10 mouse cellular contexts compared by ENCODE assay signal in the genomic region with DNA sequence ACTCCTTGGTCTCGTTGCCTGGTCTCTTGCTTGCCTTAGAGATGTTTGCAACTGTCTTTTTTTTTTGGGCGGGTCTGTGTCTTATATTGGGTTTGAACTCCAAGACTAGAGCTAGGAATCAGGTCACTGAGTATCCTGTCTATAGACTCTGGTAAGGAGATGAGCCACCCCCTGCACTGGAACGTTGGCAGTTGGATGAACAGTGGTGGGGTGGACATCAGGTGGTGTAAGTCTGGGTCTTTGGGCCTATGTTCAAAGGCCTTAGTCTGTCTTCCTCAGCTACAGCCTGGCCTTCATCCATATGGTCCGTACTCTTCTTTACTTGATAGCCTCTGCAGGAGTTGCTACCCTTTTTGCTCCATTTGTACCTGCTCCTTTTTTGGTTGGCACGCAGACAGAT. TPM values are rescaled to one million over a fixed set of nuclear protein-coding genes. Genes with fewer than 3 reads are reported as not detected.
DNase-seq lines count a peak whose midpoint lies in the region; ATAC-seq and TF ChIP-seq lines count a peak whose summit lies in the region.
"Had no signal": no experiment of that assay in that cellular context is flagged by ENCODE, and none has a peak within 500 bp of the region (broad histone marks: within the 10 kb centered on the region; RNA-seq: fewer than 3 reads in every experiment).

No protein-coding gene starts in this region.

- peaks cover 41% of the 10 kb centered on the region for H3K36me3 ChIP-seq in heart, embryonic 13.5 days
- peaks cover 0 to 22% of the 10 kb centered on the region in 2 experiments; a peak in 2 of 4 replicates for H3K36me3 ChIP-seq in MEL (ENCODE audit: control insufficient read depth in 1 of 2, insufficient read depth in 2 of 2, low read length in 2 of 2)
- peaks cover 8% of the 10 kb centered on the region; the same call in 1 of the 2 replicates for H3K36me3 ChIP-seq in hindbrain, embryonic 11.5 days (ENCODE audit: control insufficient read depth, insufficient read depth, low read length)
- peaks cover 46% of the 10 kb centered on the region for H3K36me3 ChIP-seq in midbrain, embryonic 10.5 days

- no peaks in the 10 kb centered on the region for H3K27me3 ChIP-seq in heart, embryonic 13.5 days (replicated peaks)
- no peaks in the 10 kb centered on the region for H3K27me3 ChIP-seq in MEL (ENCODE audit: control insufficient read depth in 1 of 2, insufficient read depth in 2 of 2, low read length in 2 of 2)
- H3K27me3 ChIP-seq in hindbrain, embryonic 11.5 days (ENCODE audit: control insufficient read depth, insufficient read depth, low read length) = no peaks in the 10 kb centered on the region
- no peaks in the 10 kb centered on the region for H3K27me3 ChIP-seq in midbrain, embryonic 10.5 days (ENCODE audit: low read depth, poor library complexity, severe bottlenecking)

- H3K79me2 ChIP-seq in MEL (ENCODE audit: control insufficient read depth, insufficient read depth, low read length, poor library complexity) = peaks cover 16% of the 10 kb centered on the region

- no peaks in the 10 kb centered on the region for H3K9me3 ChIP-seq in heart, embryonic 13.5 days
- no peaks in the 10 kb centered on the region for H3K9me3 ChIP-seq in MEL (replicated peaks; ENCODE audit: insufficient read depth, low read length)
- no peaks in the 10 kb centered on the region for H3K9me3 ChIP-seq in hindbrain, embryonic 11.5 days (ENCODE audit: control insufficient read depth, low read length)
- H3K9me3 ChIP-seq in midbrain, embryonic 10.5 days (replicated peaks) = no peaks in the 10 kb centered on the region

- peak overlapping the region; percentile 85 for H3K4me3 ChIP-seq in heart, embryonic 13.5 days
- peak overlapping the region; percentile 80 to 96; a peak in 3 of 4 replicates for H3K4me3 ChIP-seq in MEL (ENCODE audit: control insufficient read depth in 1 of 2, insufficient read depth in 1 of 2, low read depth in 2 of 2, low read length in 2 of 2)
- peak overlapping the region; percentile 98; the same call in 1 of the 2 replicates for H3K4me3 ChIP-seq in hindbrain, embryonic 11.5 days (ENCODE audit: low read depth, low read length)
- peak overlapping the region; percentile 97 for H3K4me3 ChIP-seq in midbrain, embryonic 10.5 days

- H3K4me2 ChIP-seq in heart, embryonic 13.5 days = peak overlapping the region; percentile 89
- H3K4me2 ChIP-seq in hindbrain, embryonic 11.5 days (replicated peaks; ENCODE audit: low read depth, low read length) = peak overlapping the region; percentile 89

- peak overlapping the region; percentile 97 for H3K9ac ChIP-seq in heart, embryonic 13.5 days
- H3K9ac ChIP-seq in MEL (ENCODE audit: control insufficient read depth, low read depth, low read length, poor library complexity, severe bottlenecking) = peak overlapping the region; percentile 86; the same call in 1 of the 2 replicates
- no peak overlapping the region for H3K9ac ChIP-seq in hindbrain, embryonic 11.5 days (ENCODE audit: low read depth, low read length)

- TF ChIP-seq RAD21 in MEL (IDR thresholded peaks at IDR 0.05; ENCODE audit: low read depth, low read length) = no peak

- TF ChIP-seq EP300 in MEL (IDR thresholded peaks at IDR 0.05; ENCODE audit: low read depth in 1 of 2, low read length in 2 of 2) = no peak

- H3K4me1 ChIP-seq in heart, embryonic 13.5 days = peaks cover 28% of the 10 kb centered on the region
- H3K4me1 ChIP-seq in MEL (ENCODE audit: control insufficient read depth in 1 of 2, insufficient read depth in 2 of 2, low read length in 2 of 2) = peaks cover 10 to 28% of the 10 kb centered on the region in 2 experiments
- peaks cover 3% of the 10 kb centered on the region; the same call in 1 of the 2 replicates for H3K4me1 ChIP-seq in hindbrain, embryonic 11.5 days (replicated peaks; ENCODE audit: control insufficient read depth, insufficient read depth, low read length)
- H3K4me1 ChIP-seq in midbrain, embryonic 10.5 days = peaks cover 23% of the 10 kb centered on the region

- no peak for TF ChIP-seq CTCF in MEL (IDR thresholded peaks at IDR 0.05 in 2 of 3, conservative IDR thresholded peaks at IDR 0.05 in 1 of 3; ENCODE audit: control insufficient read depth in 1 of 3, insufficient read depth in 1 of 3, low read depth in 2 of 3, low read length in 3 of 3, poor library complexity in 1 of 3, severe bottlenecking in 1 of 3)

- DNase-seq in heart, postnatal 36 days = no peak
- DNase-seq in MEL (ENCODE audit: low read depth, low spot score) = no peak
- no peak for DNase-seq in hindbrain, embryonic 11.5 days (ENCODE audit: low spot score)
- no peak for DNase-seq in midbrain, embryonic 10.5 days (ENCODE audit: low spot score)
- DNase-seq in gastrocnemius, adult 8-10 months (ENCODE audit: low spot score in 2 of 2) = no peak
- no peak for DNase-seq in ovary, adult 18-20 months (ENCODE audit: low spot score)
- DNase-seq in cerebellum, postnatal 14 days = no peak

- intact Hi-C loops in heart, postnatal 36 days (cut with DNase I) = no loop called here

- TF ChIP-seq POLR2A in MEL (IDR thresholded peaks at IDR 0.05; ENCODE audit: control insufficient read depth in 1 of 2, insufficient read depth in 1 of 2, low read depth in 1 of 2, low read length in 2 of 2, poor library complexity in 1 of 2) = no peak

- peak overlapping the region; percentile 92 for H3K27ac ChIP-seq in heart, embryonic 13.5 days (replicated peaks)
- H3K27ac ChIP-seq in MEL (ENCODE audit: control insufficient read depth, low read depth, low read length) = no peak overlapping the region
- H3K27ac ChIP-seq in hindbrain, embryonic 11.5 days (ENCODE audit: low read depth, low read length) = no peak overlapping the region
- peak overlapping the region; percentile 94; the same call in 1 of the 2 replicates for H3K27ac ChIP-seq in midbrain, embryonic 10.5 days (replicated peaks)

- WGBS in heart, embryonic 13.5 days = 86% methylated on average over 5 of the region's 5 CpGs
- 91% methylated on average over 5 of the region's 5 CpGs for WGBS in hindbrain, embryonic 11.5 days
- WGBS in midbrain, embryonic 10.5 days = 89% methylated on average over 5 of the region's 5 CpGs

- ATAC-seq in heart, embryonic 13.5 days (ENCODE audit: extremely low read depth, insufficient number of reproducible peaks, low FRiP score, low TSS enrichment) = no peak
- ATAC-seq in hindbrain, embryonic 11.5 days (ENCODE audit: low FRiP score) = no peak

TF ChIP-seq in MEL, 35 proteins besides CTCF, POLR2A, EP300 and RAD21 (continues in another document):
- TF ChIP-seq MEF2A (IDR thresholded peaks at IDR 0.05; ENCODE audit: extremely low read depth, insufficient replicate concordance, low read depth, low read length, poor library complexity, severe bottlenecking) = no peak
- TF ChIP-seq SIN3A (IDR thresholded peaks at IDR 0.05; ENCODE audit: low read length) = no peak
- no peak for TF ChIP-seq ZNF384 (IDR thresholded peaks at IDR 0.05; ENCODE audit: low read depth, low read length)
- no peak for TF ChIP-seq JUND (IDR thresholded peaks at IDR 0.05; ENCODE audit: low read depth, low read length)

RNA-seq across cellular contexts. Expression of a gene that starts 0.3 kb away (rescaled TPM):
- 90.6 and 106 TPM in 2 replicates for polyA plus RNA-seq in heart, embryonic 13.5 days (2015; fragmentation: Nextera tagmentation; extraction: Ambion mirVana)
- total RNA-seq in heart, postnatal 36 days (2021) = 1 to 10 TPM; 6.8 to 8.9 TPM
- total RNA-seq in MEL (2012; rRNA removed) = 48.0 and 71.9 TPM in 2 replicates
- polyA plus RNA-seq in MEL (2012; ENCODE audit: insufficient read depth in 1 of 2, insufficient read length in 2 of 2, low read depth in 1 of 2, low replicate concordance in 2 of 2, missing spikeins in 1 of 2) = 10 to 100 TPM; 57.3 to 77.2 TPM
- 23.8 and 28.8 TPM in 2 replicates for polyA plus RNA-seq in hindbrain, embryonic 11.5 days (2014; fragmentation: Nextera tagmentation; extraction: Ambion mirVana)
- 43.1 and 52.1 TPM in 2 replicates for polyA plus RNA-seq in midbrain, embryonic 10.5 days (2016; fragmentation: Nextera tagmentation; extraction: Ambion mirVana)
- total RNA-seq in gastrocnemius, adult 8-10 months (2022) = 1 to 10 TPM; 1.3 to 2.7 (median 2.2) TPM

RNA-seq across cellular contexts. Expression of a gene that starts 1.3 kb away (rescaled TPM):
- polyA plus RNA-seq in heart, embryonic 13.5 days (2015; fragmentation: Nextera tagmentation; extraction: Ambion mirVana) = 36.3 and 42.7 TPM in 2 replicates
- 10 to 100 TPM; 22.9 to 24.1 TPM for total RNA-seq in heart, postnatal 36 days (2021)
- total RNA-seq in MEL (2012; rRNA removed) = 18.3 and 23.1 TPM in 2 replicates
- polyA plus RNA-seq in MEL (2012; ENCODE audit: insufficient read depth in 1 of 2, insufficient read length in 2 of 2, low read depth in 1 of 2, low replicate concordance in 2 of 2, missing spikeins in 1 of 2) = 10 to 100 TPM in 1 of 2 experiments, not detected in 1; 39.9 TPM
- 44.1 TPM in 2 replicates for polyA plus RNA-seq in hindbrain, embryonic 11.5 days (2014; fragmentation: Nextera tagmentation; extraction: Ambion mirVana)
- polyA plus RNA-seq in midbrain, embryonic 10.5 days (2016; fragmentation: Nextera tagmentation; extraction: Ambion mirVana) = 58.2 and 59.4 TPM in 2 replicates
- total RNA-seq in gastrocnemius, adult 8-10 months (2022) = 10 to 100 TPM; 13.8 to 21.0 (median 16.3) TPM

RNA-seq across cellular contexts. Expression of a gene that starts 17.9 kb away (rescaled TPM):
- polyA plus RNA-seq in heart, embryonic 13.5 days (2015; fragmentation: Nextera tagmentation; extraction: Ambion mirVana) = 45.3 and 49.0 TPM in 2 replicates
- total RNA-seq in heart, postnatal 36 days (2021) = 100 to 1,000 TPM; 344 to 366 TPM
- 0.56 and 0.58 TPM in 2 replicates for total RNA-seq in MEL (2012; rRNA removed)
- under 1 TPM in 1 of 2 experiments, not detected in 1; 0.84 TPM for polyA plus RNA-seq in MEL (2012; ENCODE audit: insufficient read depth in 1 of 2, insufficient read length in 2 of 2, low read depth in 1 of 2, low replicate concordance in 2 of 2, missing spikeins in 1 of 2)
- 11.3 and 13.4 TPM in 2 replicates for polyA plus RNA-seq in hindbrain, embryonic 11.5 days (2014; fragmentation: Nextera tagmentation; extraction: Ambion mirVana)
- 42.7 and 46.2 TPM in 2 replicates for polyA plus RNA-seq in midbrain, embryonic 10.5 days (2016; fragmentation: Nextera tagmentation; extraction: Ambion mirVana)
- total RNA-seq in gastrocnemius, adult 8-10 months (2022) = 100 to 1,000 TPM; 112 to 139 (median 128) TPM

RNA-seq across cellular contexts. Expression of a gene that starts 25.4 kb away (rescaled TPM):
- polyA plus RNA-seq in heart, embryonic 13.5 days (2015; fragmentation: Nextera tagmentation; extraction: Ambion mirVana) = not detected in 2 replicates
- total RNA-seq in heart, postnatal 36 days (2021) = not detected
- total RNA-seq in MEL (2012; rRNA removed) = not detected in 2 replicates
- polyA plus RNA-seq in MEL (2012; ENCODE audit: insufficient read depth in 1 of 2, insufficient read length in 2 of 2, low read depth in 1 of 2, low replicate concordance in 2 of 2, missing spikeins in 1 of 2) = not detected
- polyA plus RNA-seq in hindbrain, embryonic 11.5 days (2014; fragmentation: Nextera tagmentation; extraction: Ambion mirVana) = not detected in 2 replicates
- polyA plus RNA-seq in midbrain, embryonic 10.5 days (2016; fragmentation: Nextera tagmentation; extraction: Ambion mirVana) = not detected in 2 replicates
- not detected for total RNA-seq in gastrocnemius, adult 8-10 months (2022)
- total RNA-seq: common myeloid progenitor, adult 5-6 weeks; layer of hippocampus, postnatal 10 days had no signal

RNA-seq across cellular contexts. Expression of a gene that starts 28.7 kb away (rescaled TPM):
- 51.4 and 55.9 TPM in 2 replicates for polyA plus RNA-seq in heart, embryonic 13.5 days (2015; fragmentation: Nextera tagmentation; extraction: Ambion mirVana)
- total RNA-seq in heart, postnatal 36 days (2021) = 100 to 1,000 TPM in 1 of 2 experiments, 10 to 100 TPM in 1; 99.1 to 105 TPM
- total RNA-seq in MEL (2012; rRNA removed) = 69.0 and 76.1 TPM in 2 replicates
- polyA plus RNA-seq in MEL (2012; ENCODE audit: insufficient read depth in 1 of 2, insufficient read length in 2 of 2, low read depth in 1 of 2, low replicate concordance in 2 of 2, missing spikeins in 1 of 2) = 100 to 1,000 TPM in 1 of 2 experiments, not detected in 1; 162 TPM
- polyA plus RNA-seq in hindbrain, embryonic 11.5 days (2014; fragmentation: Nextera tagmentation; extraction: Ambion mirVana) = 58.9 and 60.4 TPM in 2 replicates
- 79.4 and 91.6 TPM in 2 replicates for polyA plus RNA-seq in midbrain, embryonic 10.5 days (2016; fragmentation: Nextera tagmentation; extraction: Ambion mirVana)
- 100 to 1,000 TPM; 118 to 134 (median 128) TPM for total RNA-seq in gastrocnemius, adult 8-10 months (2022)

Comparison
In these comparisons a context has a peak if more than half of its experiments do, and no peak if none do; other contexts are left out.
1. H3K27ac ChIP-seq: peak in heart, embryonic 13.5 days (single experiment) and midbrain, embryonic 10.5 days (single experiment); none in MEL (single experiment) and hindbrain, embryonic 11.5 days (single experiment).
2. Peak in every context shown above with its lines, with median percentiles within 50 percentile points of each other: H3K4me3 ChIP-seq.